Mouse (Mus musculus): ENCODE measurements around the gene Pds5b. TPM values are rescaled to one million over a fixed set of nuclear protein-coding genes. Genes with fewer than 3 reads are reported as not detected.
A peak's percentile ranks its signal among the peaks of the same experiment; 100 is the strongest.
"Not testable (repeated sequence)": the region's sequence is repeated elsewhere in the genome, so short reads cannot be mapped to it uniquely, and the experiment has no call there.

Gene Pds5b
- polyA plus RNA-seq, 1 experiment from 2014 or later: 30.3 TPM

DNA sequence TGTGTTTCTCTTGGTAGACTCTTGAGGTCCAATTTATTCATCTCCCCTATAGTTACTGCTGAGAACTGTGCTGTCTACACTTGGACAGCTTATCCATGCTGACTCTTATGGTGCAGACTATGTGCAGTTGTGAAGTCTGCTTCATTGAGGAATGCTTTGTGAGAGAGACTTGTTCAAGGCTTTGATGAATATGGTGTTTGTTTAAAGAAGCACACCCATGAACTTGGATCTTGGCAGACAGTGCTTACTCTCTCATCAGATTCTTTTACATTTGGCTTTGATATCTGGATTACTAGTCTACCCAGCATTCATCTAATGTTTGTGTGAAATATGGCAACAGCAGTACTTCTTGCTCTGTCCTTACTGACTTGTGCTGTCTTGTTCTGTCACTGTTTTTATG lies 39.9 kb downstream of the Pds5b start:
- no peaks in the 10 kb centered on the region for H3K27me3 ChIP-seq (ENCODE audit: insufficient read depth, poor library complexity, severe bottlenecking)
- no peaks in the 10 kb centered on the region for H3K4me1 ChIP-seq (replicated peaks)
- H3K4me3 ChIP-seq: no peak overlapping the region
- no peaks in the 10 kb centered on the region for H3K36me3 ChIP-seq
- H3K27ac ChIP-seq: no peak overlapping the region
- DNase-seq (ENCODE audit: low spot score): no peak
- no peaks in the 10 kb centered on the region for H3K9me3 ChIP-seq

DNA sequence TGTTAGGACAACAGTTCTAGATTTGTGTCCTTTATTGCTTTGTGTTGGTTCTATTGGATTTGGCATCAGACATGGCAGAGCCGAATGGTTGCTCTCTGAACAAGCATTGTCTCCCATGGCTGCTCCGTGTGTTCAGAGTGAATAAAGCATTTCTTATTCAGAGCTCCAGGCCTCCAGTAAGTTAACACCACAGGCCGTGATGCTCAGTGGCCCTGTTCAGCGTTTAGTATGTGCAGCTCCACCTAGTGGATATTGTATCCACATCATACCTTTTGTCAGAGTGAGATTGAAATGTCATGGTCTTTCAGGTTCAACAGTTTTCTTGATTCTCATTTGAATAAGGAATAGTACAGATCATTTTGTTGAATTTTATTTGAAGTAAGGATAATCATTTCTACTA lies 44.2 kb downstream of the Pds5b start:
- DNase-seq (ENCODE audit: low spot score): peak; percentile 52
- Histone ChIP-seq H3K36me3 (peaks cover 25% of the 10 kb centered on the region), H3K27ac (no peak overlapping the region), H3K4me3 (no peak overlapping the region), H3K9me3 (no peaks in the 10 kb centered on the region), H3K4me1 (replicated peaks) (no peaks in the 10 kb centered on the region), H3K27me3 (ENCODE audit: insufficient read depth, poor library complexity, severe bottlenecking) (no peaks in the 10 kb centered on the region)
- WGBS: 14% methylated on average over 4 of the region's 4 CpGs

DNA sequence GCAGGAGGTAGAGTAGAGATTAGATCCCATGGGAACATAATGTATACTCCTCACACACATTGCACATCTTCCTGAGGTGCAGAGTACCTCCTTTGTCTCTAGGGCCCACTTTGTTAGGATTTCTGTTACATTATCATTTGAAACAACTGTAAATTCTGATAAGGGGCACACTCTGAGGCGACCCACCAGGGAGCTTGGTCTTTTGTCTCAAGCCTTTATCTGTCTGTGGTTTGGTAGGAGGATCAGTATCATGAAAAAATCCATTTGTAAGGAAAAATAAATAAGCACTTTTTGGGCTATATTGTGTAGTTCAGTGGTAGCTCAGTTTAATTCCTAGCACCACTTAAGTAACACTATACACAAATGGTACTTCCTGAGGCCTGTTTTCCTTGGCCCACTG lies 51.1 kb downstream of the Pds5b start:
- Histone ChIP-seq H3K36me3 (peaks cover 64% of the 10 kb centered on the region), H3K27ac (no peak overlapping the region), H3K4me1 (replicated peaks) (no peaks in the 10 kb centered on the region), H3K4me3 (no peak overlapping the region), H3K9me3 (no peaks in the 10 kb centered on the region), H3K27me3 (ENCODE audit: insufficient read depth, poor library complexity, severe bottlenecking) (no peaks in the 10 kb centered on the region)
- WGBS: 79% methylated on average over 1 of the region's 1 CpGs
- no peak for DNase-seq (ENCODE audit: low spot score)

DNA sequence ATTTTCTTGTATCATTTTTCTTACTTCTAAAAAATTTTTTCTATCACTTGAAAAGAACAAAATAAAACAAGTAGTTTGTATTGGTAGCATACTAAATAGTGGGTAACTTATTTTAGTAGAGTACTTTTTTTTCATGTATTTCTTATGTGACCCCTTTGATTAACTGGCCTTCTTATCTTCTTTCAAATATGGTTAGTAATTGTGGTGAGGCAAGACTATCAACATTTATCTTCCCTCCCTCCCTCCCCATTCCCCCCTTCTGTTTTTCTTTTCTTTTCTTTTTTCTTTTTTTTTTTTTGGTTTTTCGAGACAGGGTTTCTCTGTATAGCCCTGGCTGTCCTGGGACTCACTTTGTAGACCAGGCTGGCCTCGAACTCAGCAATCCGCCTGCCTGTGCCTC lies 63.5 kb downstream of the Pds5b start:
- H3K36me3 ChIP-seq: peaks cover 49% of the 10 kb centered on the region

DNA sequence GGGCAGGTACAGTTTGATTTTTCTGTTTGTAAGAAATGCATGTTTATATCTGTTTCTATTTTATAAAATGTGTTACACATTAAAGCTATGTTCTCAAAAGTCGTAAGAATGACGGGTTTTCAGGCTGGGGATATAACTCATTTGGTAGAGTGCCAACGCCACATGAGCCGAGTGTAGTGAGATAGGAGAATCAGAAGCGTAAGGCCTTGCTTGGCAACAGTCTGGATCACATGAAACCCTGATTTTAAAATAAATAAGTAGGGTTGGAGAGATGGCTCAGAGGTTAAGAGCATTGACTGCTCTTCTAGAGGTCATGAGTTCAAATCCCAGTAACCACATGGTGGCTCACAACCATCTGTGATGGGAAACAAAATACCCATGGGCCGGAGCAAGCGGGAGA lies 65.8 kb downstream of the Pds5b start:
- no peak overlapping the region for H3K4me3 ChIP-seq
- DNase-seq (ENCODE audit: low spot score): no peak
- WGBS: 92% methylated on average over 7 of the region's 7 CpGs

More for the DNA sequence above, 63.5 kb downstream of the Pds5b start:
- not testable (repeated sequence) for H3K4me1 ChIP-seq (replicated peaks); DNase-seq (ENCODE audit: low spot score); H3K4me3 ChIP-seq; H3K9me3 ChIP-seq; H3K27me3 ChIP-seq (ENCODE audit: insufficient read depth, poor library complexity, severe bottlenecking); H3K27ac ChIP-seq
- 93% methylated on average over 3 of the region's 3 CpGs for WGBS

DNA sequence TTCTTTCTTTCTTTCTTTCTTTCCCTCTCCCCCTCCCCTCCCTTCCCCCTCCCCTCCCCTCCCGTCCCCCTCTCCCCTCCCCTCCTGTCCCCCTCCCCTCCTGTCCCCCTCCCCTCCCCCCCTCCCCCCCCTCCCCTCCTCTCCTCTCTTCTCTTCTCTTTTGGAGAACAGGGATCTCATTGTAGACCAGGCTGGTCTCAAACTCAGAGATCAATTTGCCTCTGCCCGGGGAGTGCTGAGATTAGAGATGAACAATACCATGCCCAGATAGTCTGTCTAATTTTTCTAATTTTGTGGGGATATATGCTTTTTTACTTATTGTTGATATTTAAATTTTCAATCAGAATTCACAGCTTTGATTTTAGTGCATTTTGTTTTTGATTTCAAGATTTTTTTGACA lies 67.1 kb downstream of the Pds5b start:
- Histone ChIP-seq H3K9me3 (no peaks in the 10 kb centered on the region), H3K27ac (no peak overlapping the region), H3K27me3 (ENCODE audit: insufficient read depth, poor library complexity, severe bottlenecking) (no peaks in the 10 kb centered on the region), H3K36me3 (peaks cover 41% of the 10 kb centered on the region), H3K4me3 (no peak overlapping the region), H3K4me1 (replicated peaks) (no peaks in the 10 kb centered on the region)
- 74% methylated on average over 1 of the region's 2 CpGs for WGBS
- DNase-seq (ENCODE audit: low spot score): no peak

More for the DNA sequence above, 65.8 kb downstream of the Pds5b start:
- no peak overlapping the region for H3K27ac ChIP-seq
- peaks cover 47% of the 10 kb centered on the region for H3K36me3 ChIP-seq
- no peaks in the 10 kb centered on the region for H3K9me3 ChIP-seq
- H3K4me1 ChIP-seq (replicated peaks): no peaks in the 10 kb centered on the region
- H3K27me3 ChIP-seq (ENCODE audit: insufficient read depth, poor library complexity, severe bottlenecking): no peaks in the 10 kb centered on the region

DNA sequence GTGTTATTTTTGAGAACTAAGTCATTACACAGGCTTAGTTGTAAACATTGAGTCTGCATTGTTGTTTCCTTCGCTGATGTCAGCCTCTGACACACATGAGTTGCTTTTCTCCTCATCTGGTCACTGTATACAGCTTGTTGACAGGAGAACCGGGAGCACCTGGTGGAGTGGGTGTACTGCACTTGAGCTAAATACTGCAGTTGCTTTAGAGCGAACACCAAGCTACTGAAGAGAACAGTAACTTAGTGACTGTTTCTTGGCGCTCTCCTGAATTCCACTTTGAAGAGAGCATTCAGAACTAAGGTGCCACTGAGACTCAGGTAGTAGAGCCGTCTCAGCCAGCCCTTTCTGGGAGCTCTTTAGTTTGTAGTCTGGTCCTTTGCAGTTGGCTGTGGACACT lies 83.1 kb downstream of the Pds5b start:
- DNase-seq (ENCODE audit: low spot score): no peak
- Histone ChIP-seq H3K36me3 (peaks cover 87% of the 10 kb centered on the region), H3K9me3 (no peaks in the 10 kb centered on the region), H3K27ac (no peak overlapping the region), H3K27me3 (ENCODE audit: insufficient read depth, poor library complexity, severe bottlenecking) (no peaks in the 10 kb centered on the region), H3K4me1 (replicated peaks) (no peaks in the 10 kb centered on the region), H3K4me3 (no peak overlapping the region)
- WGBS: 96% methylated on average over 5 of the region's 5 CpGs

DNA sequence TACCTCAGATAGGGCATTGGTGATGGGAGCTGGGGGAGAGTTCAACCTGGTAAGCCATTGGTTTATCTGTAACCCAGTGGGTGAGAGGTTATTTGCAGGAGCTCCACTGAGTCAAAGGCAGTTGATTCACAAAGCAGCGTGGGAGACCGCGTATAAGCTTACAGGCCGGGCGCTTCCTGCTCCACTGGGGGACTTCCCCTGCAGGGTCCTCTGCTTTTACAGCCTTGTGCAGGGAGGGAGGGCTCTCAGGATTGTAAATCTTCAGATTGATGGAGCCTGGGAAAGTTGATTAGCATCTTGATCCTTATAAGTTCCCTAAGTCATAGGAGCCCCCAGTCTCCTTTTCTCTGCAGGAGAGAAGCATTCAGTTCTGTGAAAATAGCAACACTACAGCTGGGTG lies 98.9 kb downstream of the Pds5b start:
- peak; percentile 4 for DNase-seq (ENCODE audit: low spot score)
- no peak overlapping the region for H3K4me3 ChIP-seq
- H3K27me3 ChIP-seq (ENCODE audit: insufficient read depth, poor library complexity, severe bottlenecking): no peaks in the 10 kb centered on the region
- H3K9me3 ChIP-seq: no peaks in the 10 kb centered on the region
- no peak overlapping the region for H3K27ac ChIP-seq
- peaks cover 34% of the 10 kb centered on the region for H3K36me3 ChIP-seq
- WGBS: 24% methylated on average over 5 of the region's 5 CpGs
- peaks cover 12% of the 10 kb centered on the region for H3K4me1 ChIP-seq (replicated peaks)

DNA sequence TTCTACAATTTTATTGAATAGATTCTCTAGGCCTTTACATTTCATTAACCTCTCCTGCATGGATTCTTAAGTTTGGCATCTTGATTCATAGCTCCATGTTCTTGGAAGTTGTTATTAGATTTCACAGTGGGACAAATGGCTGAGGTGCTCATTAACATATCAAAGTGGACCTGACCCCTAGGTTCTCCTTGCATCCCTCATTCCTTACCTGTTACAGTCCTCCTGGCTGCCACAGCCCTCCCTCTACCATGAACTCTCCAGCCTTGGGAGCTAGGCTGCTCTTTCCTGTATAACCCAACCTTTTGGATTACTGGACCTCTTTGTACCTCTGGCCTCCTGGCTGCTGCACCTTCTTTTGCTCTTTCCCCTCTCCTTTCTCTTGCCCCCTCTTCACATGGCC lies 99.5 kb downstream of the Pds5b start:
- H3K27me3 ChIP-seq (ENCODE audit: insufficient read depth, poor library complexity, severe bottlenecking): no peaks in the 10 kb centered on the region
- no peak overlapping the region for H3K27ac ChIP-seq
- peaks cover 12% of the 10 kb centered on the region for H3K4me1 ChIP-seq (replicated peaks)
- no peaks in the 10 kb centered on the region for H3K9me3 ChIP-seq
- DNase-seq (ENCODE audit: low spot score): no peak
- no peak overlapping the region for H3K4me3 ChIP-seq
- peaks cover 34% of the 10 kb centered on the region for H3K36me3 ChIP-seq

DNA sequence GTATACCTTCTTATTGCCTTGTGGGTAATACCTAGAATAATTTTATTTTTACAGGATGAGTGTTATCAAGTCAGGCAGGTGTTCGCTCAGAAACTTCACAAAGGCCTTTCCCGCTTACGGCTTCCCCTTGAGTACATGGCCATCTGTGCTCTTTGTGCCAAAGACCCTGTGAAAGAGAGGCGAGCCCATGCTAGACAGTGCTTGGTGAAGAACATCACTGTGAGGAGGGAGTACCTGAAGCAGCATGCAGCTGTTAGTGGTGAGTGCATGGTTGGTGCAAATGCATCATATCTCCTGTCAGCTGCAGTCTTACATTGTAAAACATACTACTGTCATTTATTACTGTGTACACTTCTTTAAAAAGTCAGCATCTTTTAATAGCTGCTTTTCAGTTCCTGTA lies 114.7 kb downstream of the Pds5b start:
- H3K9me3 ChIP-seq: no peaks in the 10 kb centered on the region
- no peak overlapping the region for H3K27ac ChIP-seq
- no peaks in the 10 kb centered on the region for H3K27me3 ChIP-seq (ENCODE audit: insufficient read depth, poor library complexity, severe bottlenecking)
- WGBS: 93% methylated on average over 4 of the region's 4 CpGs
- DNase-seq (ENCODE audit: low spot score): no peak
- peaks cover 93% of the 10 kb centered on the region for H3K36me3 ChIP-seq
- H3K4me1 ChIP-seq (replicated peaks): no peaks in the 10 kb centered on the region
- no peak overlapping the region for H3K4me3 ChIP-seq

DNA sequence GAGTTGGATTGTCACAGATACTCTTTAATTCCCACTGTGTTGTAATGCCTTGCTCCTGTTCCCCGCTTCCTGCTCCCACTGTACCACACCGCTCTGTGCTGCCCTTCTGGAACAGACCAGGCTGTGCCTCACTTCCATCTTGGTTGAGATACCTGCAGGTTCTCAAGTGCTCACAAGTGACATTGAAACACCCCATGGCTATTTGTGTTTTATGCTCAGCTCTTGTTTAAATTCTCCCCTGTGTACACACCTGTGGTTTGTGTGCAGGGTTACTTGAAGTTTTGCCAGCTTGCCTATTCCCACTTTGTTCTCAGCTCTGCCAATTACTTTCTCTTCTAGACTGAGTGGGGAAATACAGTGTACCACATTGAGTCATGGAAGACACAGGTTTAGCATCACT lies 115.5 kb downstream of the Pds5b start:
- peaks cover 89% of the 10 kb centered on the region for H3K36me3 ChIP-seq
- H3K4me1 ChIP-seq (replicated peaks): no peaks in the 10 kb centered on the region
- WGBS: 97% methylated on average over 2 of the region's 2 CpGs

DNA sequence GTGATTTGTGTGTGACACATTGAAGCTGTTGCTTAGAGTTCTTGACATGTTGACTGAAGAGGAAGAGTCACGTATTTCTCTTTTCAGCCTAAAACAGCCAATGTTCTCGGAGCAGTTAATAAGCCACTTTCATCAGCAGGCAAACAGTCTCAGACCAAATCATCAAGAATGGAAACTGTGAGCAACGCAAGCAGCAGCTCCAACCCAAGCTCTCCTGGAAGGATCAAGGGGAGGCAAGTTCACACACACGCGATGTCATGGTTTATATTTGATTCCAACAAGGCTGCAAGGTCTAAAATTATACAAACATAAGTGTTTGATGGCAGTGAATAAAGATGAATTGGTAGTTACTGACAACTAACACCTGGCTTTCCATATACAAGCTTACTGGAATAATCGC lies 120.6 kb downstream of the Pds5b start:
- 95% methylated on average over 6 of the region's 6 CpGs for WGBS
- no peak overlapping the region for H3K27ac ChIP-seq
- H3K27me3 ChIP-seq (ENCODE audit: insufficient read depth, poor library complexity, severe bottlenecking): no peaks in the 10 kb centered on the region
- DNase-seq (ENCODE audit: low spot score): no peak
- H3K4me3 ChIP-seq: no peak overlapping the region
- no peaks in the 10 kb centered on the region for H3K9me3 ChIP-seq
- no peaks in the 10 kb centered on the region for H3K4me1 ChIP-seq (replicated peaks)
- H3K36me3 ChIP-seq: peaks cover 88% of the 10 kb centered on the region

More for the DNA sequence above, 115.5 kb downstream of the Pds5b start:
- Histone ChIP-seq H3K9me3 (no peaks in the 10 kb centered on the region), H3K4me3 (no peak overlapping the region), H3K27me3 (ENCODE audit: insufficient read depth, poor library complexity, severe bottlenecking) (no peaks in the 10 kb centered on the region), H3K27ac (no peak overlapping the region)
- no peak for DNase-seq (ENCODE audit: low spot score)

DNA sequence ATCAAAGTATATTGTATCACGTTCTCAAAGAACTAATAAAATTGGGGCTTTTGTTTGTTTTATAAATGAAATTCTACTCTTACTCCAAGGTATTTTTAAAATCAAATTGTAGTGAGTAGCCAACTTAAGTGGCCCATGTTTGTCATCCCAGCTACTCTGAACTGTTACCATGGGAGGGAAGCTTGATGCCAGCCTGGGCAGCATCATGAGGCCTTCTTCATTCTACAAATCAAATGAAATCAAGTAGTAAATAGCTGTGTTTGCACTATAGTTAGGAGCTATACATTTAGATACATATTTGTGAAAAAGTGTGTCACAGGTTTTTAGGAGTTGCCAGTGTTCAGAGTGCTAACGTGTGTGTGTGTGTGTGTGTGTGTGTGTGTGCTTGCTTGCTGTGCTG lies 126.5 kb downstream of the Pds5b start:
- Histone ChIP-seq H3K36me3 (peaks cover 81% of the 10 kb centered on the region), H3K27ac (no peak overlapping the region), H3K4me3 (no peak overlapping the region), H3K27me3 (ENCODE audit: insufficient read depth, poor library complexity, severe bottlenecking) (no peaks in the 10 kb centered on the region), H3K9me3 (no peaks in the 10 kb centered on the region), H3K4me1 (replicated peaks) (no peaks in the 10 kb centered on the region)
- no peak for DNase-seq (ENCODE audit: low spot score)
- 91% methylated on average over 2 of the region's 2 CpGs for WGBS

Data from hindbrain, embryonic 10.5 days (tissue).